Mouse (Mus musculus) neural tube, embryonic 11.5 days (tissue): ENCODE results near the gene Sdc3. TPM values are rescaled to one million over a fixed set of nuclear protein-coding genes. Genes with fewer than 3 reads are reported as not detected.

Source experiments
- ATAC-seq: fragments of 200-750 bp; cut with Nextera tagmentation; 2 replicates; pipeline ENCODE4 v1.8.0; 2017; ENCODE audit warnings: moderate number of reproducible peaks, mild to moderate bottlenecking, moderate TSS enrichment, moderate library complexity; ENCODE audit not compliant: insufficient read depth, low FRiP score, low TSS enrichment
- DNase-seq: peaks from one replicate; pipeline ENCODE4 v3.0.0-alpha.2; 2015; ENCODE audit warnings: low spot score
- H3K27ac ChIP-seq: fragments of 300-500 bp; sonication (generic); 2 replicates; pipeline ENCODE4 v1.5.1; 2014; ENCODE audit warnings: low read depth, mild to moderate bottlenecking, low read length
- H3K27me3 ChIP-seq: fragments of 300-500 bp; sonication (generic); 2 replicates; pipeline ENCODE4 v1.6.1; 2014; ENCODE audit warnings: mild to moderate bottlenecking, low read length, mixed read lengths; ENCODE audit not compliant: control insufficient read depth, insufficient read depth
- H3K36me3 ChIP-seq: fragments of 300-500 bp; sonication (generic); 2 replicates; pipeline ENCODE4 v1.6.1; 2014; ENCODE audit warnings: mild to moderate bottlenecking, low read length, moderate library complexity, mixed read lengths; ENCODE audit not compliant: control insufficient read depth, insufficient read depth
- H3K4me1 ChIP-seq: fragments of 300-500 bp; sonication (generic); 2 replicates; pipeline ENCODE4 v1.6.1; 2014; ENCODE audit warnings: low read length, mixed read lengths; ENCODE audit not compliant: control insufficient read depth, insufficient read depth
- H3K4me2 ChIP-seq: fragments of 300-500 bp; sonication (generic); 2 replicates; pipeline ENCODE4 v1.6.1; 2014; ENCODE audit warnings: low read depth, mild to moderate bottlenecking, moderate library complexity
- H3K4me3 ChIP-seq: fragments of 300-500 bp; sonication (generic); 2 replicates; pipeline ENCODE4 v1.5.1; 2014; ENCODE audit warnings: low read depth, low read length
- H3K9ac ChIP-seq: fragments of 300-500 bp; sonication (generic); 2 replicates; pipeline ENCODE4 v1.6.1; 2014; ENCODE audit warnings: mild to moderate bottlenecking, low read length
- H3K9me3 ChIP-seq: fragments of 300-500 bp; sonication (generic); 2 replicates; pipeline ENCODE4 v1.6.1; 2016; ENCODE audit warnings: low read length; ENCODE audit not compliant: control insufficient read depth
- WGBS: fragments of 180-500 bp; shearing (Covaris S2); extraction: QIAGEN DNeasy Blood & Tissue Kit; methylation state at CpG from one replicate; pipeline ENCODE4 v1.1.7; 2014; 5-methylcytosine and 5-hydroxymethylcytosine counted together
- polyA plus RNA-seq: library from polyadenylated mRNA; unstranded; fragments of >200 nt; fragmentation: Nextera tagmentation; extraction: Ambion mirVana; gene quantifications from 2 replicates; pipeline ENCODE4 v1.2.1, GENCODE M21; 2014

Sdc3 gene
- polyA plus RNA-seq, 1 experiment from 2014 or later, result 23.2 TPM

- H3K9me3 ChIP-seq, result no peaks in the 10 kb centered on the region
- peaks cover 30% of the 10 kb centered on the region for H3K4me1 ChIP-seq
- no peak overlapping the region for H3K4me3 ChIP-seq
- ATAC-seq (no peak), DNase-seq (no peak)
- WGBS, result 71% methylated on average over 2 of the region's 2 CpGs
- peak overlapping the region; percentile 80 for H3K27ac ChIP-seq
- H3K27me3 ChIP-seq, result no peaks in the 10 kb centered on the region
- no peak overlapping the region for H3K9ac ChIP-seq
- no peak overlapping the region for H3K4me2 ChIP-seq
- no peaks in the 10 kb centered on the region for H3K36me3 ChIP-seq
Measured at GRCm38 (mm10) chr4:130804292-130804691, 12.0 kb downstream of the Sdc3 start.

DNA sequence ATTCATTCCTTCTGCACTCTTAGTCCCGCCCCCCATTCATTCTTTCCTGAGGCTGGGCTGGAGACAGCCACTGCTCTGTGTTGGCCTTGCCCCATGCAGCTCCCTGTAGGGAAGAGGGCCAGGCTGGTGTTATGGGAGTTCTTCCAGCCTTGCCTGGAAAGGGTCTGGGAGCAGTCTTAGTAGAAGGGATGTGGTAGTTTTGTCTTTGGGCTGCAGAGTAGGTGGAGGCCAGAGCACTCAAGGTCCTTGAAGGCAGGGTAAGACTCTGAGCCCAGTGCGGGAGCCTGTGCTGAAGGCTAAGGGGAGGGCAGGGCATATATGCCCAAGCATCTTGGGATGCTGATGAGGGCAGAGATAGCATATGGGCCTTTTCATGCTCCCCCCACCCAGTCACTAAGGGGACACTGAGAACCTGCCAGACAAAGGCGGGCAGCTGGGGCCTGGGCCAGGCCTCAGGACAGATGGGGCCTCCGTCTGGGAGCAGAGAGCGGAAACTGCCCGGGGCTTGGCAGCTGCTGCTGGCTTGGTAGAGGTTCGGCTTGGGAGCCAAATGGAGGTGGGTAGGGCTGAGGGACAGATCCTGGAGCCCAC lies 12.5 kb downstream of the Sdc3 start:
- peaks cover 29% of the 10 kb centered on the region for H3K4me1 ChIP-seq
- H3K27ac ChIP-seq, result peak overlapping the region; percentile 80
- H3K4me2 ChIP-seq, result no peak overlapping the region
- no peaks in the 10 kb centered on the region for H3K9me3 ChIP-seq
- no peak overlapping the region for H3K9ac ChIP-seq
- 56% methylated on average over 7 of the region's 7 CpGs for WGBS
- no peaks in the 10 kb centered on the region for H3K27me3 ChIP-seq
- no peak overlapping the region for H3K4me3 ChIP-seq
- DNase-seq (peak; percentile 79), ATAC-seq (peak; percentile 63; the same call in 1 of the 2 replicates)
- no peaks in the 10 kb centered on the region for H3K36me3 ChIP-seq

DNA sequence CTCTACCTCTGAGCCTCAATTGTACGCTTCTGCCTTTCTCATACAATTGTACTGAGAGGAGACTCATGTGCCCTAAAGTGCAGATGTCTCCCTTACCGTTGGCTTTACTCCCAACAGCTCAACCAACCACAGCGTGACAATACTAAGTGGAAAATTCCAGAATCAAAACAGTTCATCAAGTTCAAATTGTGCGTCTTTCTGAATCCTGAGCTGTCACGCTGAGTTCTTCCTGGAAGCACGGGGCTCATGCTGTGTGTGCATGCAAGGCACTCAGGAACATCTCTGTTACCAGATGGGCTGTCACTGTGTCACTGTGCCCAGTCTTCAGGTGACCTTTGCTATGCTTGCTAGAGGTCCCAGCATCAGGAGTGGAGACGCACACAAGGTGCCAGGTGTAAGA lies 13.4 kb downstream of the Sdc3 start:
- Histone ChIP-seq H3K9me3 (no peaks in the 10 kb centered on the region), H3K4me3 (no peak overlapping the region), H3K27me3 (no peaks in the 10 kb centered on the region), H3K9ac (no peak overlapping the region), H3K36me3 (no peaks in the 10 kb centered on the region), H3K4me1 (peaks cover 29% of the 10 kb centered on the region), H3K4me2 (no peak overlapping the region), H3K27ac (peak overlapping the region; percentile 80)
- DNase-seq (no peak), ATAC-seq (no peak)
- WGBS, result 77% methylated on average over 7 of the region's 7 CpGs

- no peaks in the 10 kb centered on the region for H3K9me3 ChIP-seq
- DNase-seq (no peak), ATAC-seq (no peak)
- H3K36me3 ChIP-seq, result no peaks in the 10 kb centered on the region
- no peak overlapping the region for H3K4me3 ChIP-seq
- H3K27me3 ChIP-seq, result no peaks in the 10 kb centered on the region
- whole genome bisulfite sequencing, result 93% methylated on average over 9 of the region's 9 CpGs
- H3K9ac ChIP-seq, result no peak overlapping the region
- no peak overlapping the region for H3K27ac ChIP-seq
- H3K4me1 ChIP-seq, result peaks cover 34% of the 10 kb centered on the region
- no peak overlapping the region for H3K4me2 ChIP-seq
Measured at GRCm38 (mm10) chr4:130806746-130807145, 14.4 kb downstream of the Sdc3 start.

DNA sequence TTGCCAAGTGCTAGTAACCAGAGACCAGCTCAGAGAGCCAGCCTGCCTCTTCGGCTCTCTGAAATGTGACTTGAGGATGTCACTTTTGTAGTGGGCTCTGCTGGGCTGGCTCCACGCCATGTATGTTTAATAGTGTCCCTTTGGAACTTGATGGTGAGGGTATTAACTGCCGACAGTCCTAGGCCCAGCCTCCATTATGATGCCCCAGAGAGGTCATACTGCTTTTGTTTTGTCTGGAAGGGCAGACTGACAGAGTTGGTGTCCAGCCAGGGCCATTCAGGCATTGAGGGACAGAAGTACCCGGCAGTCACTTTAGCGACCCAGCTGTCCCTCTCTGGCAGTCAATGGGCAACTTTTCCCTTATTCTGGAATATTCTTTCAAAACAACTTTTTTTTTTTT lies 17.4 kb downstream of the Sdc3 start:
- H3K4me3 ChIP-seq, result no peak overlapping the region
- H3K4me2 ChIP-seq, result no peak overlapping the region
- no peaks in the 10 kb centered on the region for H3K27me3 ChIP-seq
- ATAC-seq, result no peak
- peaks cover 28% of the 10 kb centered on the region for H3K4me1 ChIP-seq
- DNase-seq, result no peak
- WGBS, result 40% methylated on average over 5 of the region's 5 CpGs
- H3K36me3 ChIP-seq, result no peaks in the 10 kb centered on the region
- 0 out of 2 replicates have a peak overlapping the region, but pooled peaks have one; percentile 1 for H3K27ac ChIP-seq
- no peak overlapping the region for H3K9ac ChIP-seq
- H3K9me3 ChIP-seq, result no peaks in the 10 kb centered on the region

DNA sequence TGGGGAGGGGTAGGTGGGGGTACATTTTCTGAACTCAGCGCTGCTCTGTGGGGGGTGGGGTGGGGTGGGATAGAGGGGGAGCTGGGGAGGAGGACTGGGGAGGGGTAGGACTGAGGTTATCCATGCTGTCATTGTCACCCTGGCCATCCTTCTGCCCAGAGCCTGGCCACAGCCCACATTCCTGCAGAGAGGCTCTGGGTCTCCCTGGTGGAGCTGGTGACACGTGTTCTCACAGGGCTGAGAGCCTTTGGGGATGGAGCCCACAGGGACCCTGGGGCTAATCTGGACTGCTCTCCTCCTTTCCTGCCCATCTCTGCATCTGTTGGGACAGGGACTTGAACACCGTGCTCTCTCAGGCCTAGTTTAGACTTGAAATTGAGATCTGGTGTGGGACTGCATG lies 18.5 kb downstream of the Sdc3 start:
- ATAC-seq, result no peak
- no peak overlapping the region for H3K27ac ChIP-seq
- WGBS, result 29% methylated on average over 2 of the region's 3 CpGs

DNA sequence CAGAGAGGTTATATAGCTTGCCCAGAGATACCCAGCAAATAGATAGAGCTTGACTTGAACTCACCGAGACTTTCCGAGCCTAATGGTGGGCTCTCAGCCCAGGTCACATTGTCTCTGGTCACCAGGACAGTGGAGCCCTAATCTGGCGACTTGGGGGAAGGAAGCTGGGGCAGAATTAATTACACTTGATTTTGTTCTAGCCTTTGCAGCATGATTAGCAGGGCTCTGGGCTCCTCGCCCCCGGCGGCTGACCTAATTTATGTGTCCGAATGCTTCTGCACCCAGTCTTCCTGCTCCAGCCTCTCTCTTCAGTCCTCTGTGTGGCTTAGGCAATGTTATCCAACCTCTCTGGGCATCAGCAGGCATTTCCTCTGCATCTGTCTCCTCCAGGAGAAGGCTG lies 19.0 kb downstream of the Sdc3 start:
- no peaks in the 10 kb centered on the region for H3K9me3 ChIP-seq
- no peaks in the 10 kb centered on the region for H3K27me3 ChIP-seq
- ATAC-seq (no peak), DNase-seq (no peak)
- H3K4me1 ChIP-seq, result peaks cover 20% of the 10 kb centered on the region
- H3K4me3 ChIP-seq, result no peak overlapping the region
- no peak overlapping the region for H3K27ac ChIP-seq
- no peak overlapping the region; the same call in 1 of the 2 replicates for H3K9ac ChIP-seq
- WGBS, result 59% methylated on average over 7 of the region's 7 CpGs
- H3K4me2 ChIP-seq, result no peak overlapping the region
- no peaks in the 10 kb centered on the region for H3K36me3 ChIP-seq

More for the DNA sequence above, 18.5 kb downstream of the Sdc3 start:
- H3K27me3 ChIP-seq, result no peaks in the 10 kb centered on the region
- H3K4me3 ChIP-seq, result no peak overlapping the region
- no peaks in the 10 kb centered on the region for H3K36me3 ChIP-seq
- no peaks in the 10 kb centered on the region for H3K9me3 ChIP-seq
- no peak overlapping the region for H3K4me2 ChIP-seq
- DNase-seq, result peak; percentile 32
- peaks cover 22% of the 10 kb centered on the region for H3K4me1 ChIP-seq
- no peak overlapping the region; the same call in 1 of the 2 replicates for H3K9ac ChIP-seq

DNA sequence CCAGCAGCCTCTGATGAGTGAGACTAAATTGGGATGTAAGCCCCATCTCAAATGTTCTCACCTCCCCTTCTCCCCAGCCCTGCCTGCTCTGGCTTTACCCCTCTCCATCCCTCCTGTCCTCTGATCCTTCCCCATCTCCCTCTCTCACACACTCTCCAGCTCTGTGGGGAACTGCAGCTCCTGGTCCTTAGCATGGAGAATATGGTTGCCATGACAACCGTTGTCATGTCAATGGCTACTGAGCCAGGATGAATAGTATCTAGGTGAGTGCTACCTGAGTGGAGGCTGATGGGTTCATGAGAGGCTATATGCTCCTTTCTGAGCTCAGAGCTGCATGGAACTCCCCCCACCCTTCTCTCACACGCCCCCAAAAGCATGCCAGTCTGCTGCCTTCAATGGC lies 21.6 kb downstream of the Sdc3 start:
- no peak overlapping the region for H3K9ac ChIP-seq
- 48% methylated on average over 2 of the region's 2 CpGs for WGBS

GRCm38 (mm10) chr4:130814742-130815330 lies 22.5 kb downstream of the Sdc3 start:
- Histone ChIP-seq H3K4me1 (peaks cover 20% of the 10 kb centered on the region), H3K9ac (no peak overlapping the region)
- ATAC-seq, result no peak

More for the DNA sequence above, 21.6 kb downstream of the Sdc3 start:
- DNase-seq (peak; percentile 47), ATAC-seq (peak; percentile 51; the same call in 1 of the 2 replicates)
- Histone ChIP-seq H3K4me2 (no peak overlapping the region), H3K9me3 (no peaks in the 10 kb centered on the region), H3K36me3 (peaks cover under 1% of the 10 kb centered on the region; the same call in 1 of the 2 replicates), H3K27me3 (no peaks in the 10 kb centered on the region), H3K27ac (peak overlapping the region; percentile 62; the same call in 1 of the 2 replicates), H3K4me1 (peaks cover 20% of the 10 kb centered on the region), H3K4me3 (no peak overlapping the region)

More at GRCm38 (mm10) chr4:130814742-130815330, 22.5 kb downstream of the Sdc3 start:
- Histone ChIP-seq H3K9me3 (no peaks in the 10 kb centered on the region), H3K27ac (no peak overlapping the region), H3K36me3 (peaks cover 2% of the 10 kb centered on the region; the same call in 1 of the 2 replicates), H3K4me3 (no peak overlapping the region), H3K4me2 (no peak overlapping the region), H3K27me3 (no peaks in the 10 kb centered on the region)
- no peak for DNase-seq
- WGBS, result 68% methylated on average over 8 of the region's 8 CpGs
